Mouse (Mus musculus): Measurements from ENCODE around the gene Cbx6.
A peak's percentile ranks its signal among the peaks of the same experiment; 100 is the strongest.

DNA sequence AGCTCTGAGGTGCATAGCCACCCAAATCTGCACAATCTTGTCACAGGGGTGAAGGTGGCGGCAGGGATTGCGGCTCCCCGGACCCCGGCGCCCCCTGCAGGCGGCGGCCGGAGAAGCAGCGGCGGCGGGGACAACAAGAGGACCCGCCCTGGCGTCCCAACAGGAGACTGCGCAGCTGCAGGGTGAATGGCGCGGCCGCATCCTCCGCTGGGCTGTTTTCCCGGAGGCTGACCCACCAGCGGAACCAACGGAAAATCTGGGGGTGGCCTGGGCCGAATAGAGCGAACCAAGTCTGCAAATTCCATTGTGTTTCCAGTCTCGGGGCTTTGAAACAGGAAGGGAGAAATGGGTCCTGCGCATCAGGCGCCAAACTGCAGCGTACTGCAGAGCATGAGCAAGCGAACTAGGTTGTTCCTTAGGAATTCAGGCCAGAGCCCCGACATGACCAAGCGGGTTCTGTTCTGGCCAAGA, 48.9 kb upstream of the Cbx6 start:
- peak; percentile 93 for TF ChIP-seq CTCF (IDR thresholded peaks at IDR 0.05; ENCODE audit: control insufficient read depth, insufficient read depth, insufficient read length)
- no peak for TF ChIP-seq USF1 (IDR thresholded peaks at IDR 0.05; ENCODE audit: low read depth)
- no peak for TF ChIP-seq FOSL1 (IDR thresholded peaks at IDR 0.05; ENCODE audit: insufficient read depth, low read length, poor library complexity, severe bottlenecking)
- TF ChIP-seq MYOD1 (IDR thresholded peaks at IDR 0.05; ENCODE audit: control insufficient read depth, insufficient read length, low read depth): no peak
- no peak for TF ChIP-seq MAX (IDR thresholded peaks at IDR 0.05)
- no peak for TF ChIP-seq CEBPB (IDR thresholded peaks at IDR 0.05; ENCODE audit: low read depth)
- no peak for TF ChIP-seq MYOG (IDR thresholded peaks at IDR 0.05; ENCODE audit: control insufficient read depth, extremely low read depth, insufficient read length)

Data from C2C12 (cell line).